20 mouse cellular contexts compared by ENCODE assay signal in genomic region chr3:131610595-131610994, GRCm38 (mm10).
"Had no signal": no experiment of that assay in that cellular context is flagged by ENCODE, and none has a peak within 500 bp of the region (broad histone marks: within the 10 kb centered on the region; RNA-seq: fewer than 3 reads in every experiment).

No protein-coding gene starts in this region.

- H3K4me2 ChIP-seq: liver, embryonic 12.5 days; lung, embryonic 15.5 days; midbrain, embryonic 12.5 days; neural tube, embryonic 13.5 days; neural tube, embryonic 15.5 days had no signal

- H3K9ac ChIP-seq: liver, embryonic 12.5 days; liver, embryonic 14.5 days; lung, embryonic 15.5 days; midbrain, embryonic 12.5 days; neural tube, embryonic 13.5 days; neural tube, embryonic 15.5 days had no signal

- H3K27me3 ChIP-seq: liver, embryonic 12.5 days; lung, embryonic 15.5 days; midbrain, embryonic 12.5 days; neural tube, embryonic 13.5 days; neural tube, embryonic 15.5 days had no signal

- H3K27ac ChIP-seq: liver, embryonic 12.5 days; liver, embryonic 14.5 days; lung, embryonic 15.5 days; midbrain, embryonic 10.5 days; midbrain, embryonic 12.5 days; neural tube, embryonic 13.5 days; neural tube, embryonic 15.5 days had no signal

- H3K4me3 ChIP-seq: liver, embryonic 12.5 days; lung, embryonic 15.5 days; midbrain, embryonic 10.5 days; midbrain, embryonic 12.5 days; myocyte; neural tube, embryonic 13.5 days; neural tube, embryonic 15.5 days had no signal

- DNase-seq: lung, postnatal 14 days; lung, postnatal 4 days; midbrain, embryonic 14.5 days; retina, postnatal 1 day; right cerebral cortex, adult 18-20 months; right cerebral cortex, postnatal 25 days; right cerebral cortex, postnatal 4 days; spleen, adult 18-20 months; thymus, adult 2 months; thymus, postnatal 25 days; thymus, postnatal 4 days had no signal

- H3K9me3 ChIP-seq: liver, embryonic 12.5 days; lung, embryonic 15.5 days; midbrain, embryonic 10.5 days; midbrain, embryonic 12.5 days; neural tube, embryonic 13.5 days; neural tube, embryonic 15.5 days had no signal

- ATAC-seq: liver, embryonic 12.5 days; midbrain, embryonic 16.5 days had no signal

- H3K4me1 ChIP-seq: liver, embryonic 12.5 days; lung, embryonic 15.5 days; midbrain, embryonic 10.5 days; midbrain, embryonic 12.5 days; neural tube, embryonic 13.5 days; neural tube, embryonic 15.5 days had no signal
